Mouse (Mus musculus): ENCODE measurements around the gene Cd47. TPM values are rescaled to one million over a fixed set of nuclear protein-coding genes. Genes with fewer than 3 reads are reported as not detected.

Gene Cd47
- polyA plus RNA-seq, 1 experiment from 2014 or later = 63.3 TPM

DNA sequence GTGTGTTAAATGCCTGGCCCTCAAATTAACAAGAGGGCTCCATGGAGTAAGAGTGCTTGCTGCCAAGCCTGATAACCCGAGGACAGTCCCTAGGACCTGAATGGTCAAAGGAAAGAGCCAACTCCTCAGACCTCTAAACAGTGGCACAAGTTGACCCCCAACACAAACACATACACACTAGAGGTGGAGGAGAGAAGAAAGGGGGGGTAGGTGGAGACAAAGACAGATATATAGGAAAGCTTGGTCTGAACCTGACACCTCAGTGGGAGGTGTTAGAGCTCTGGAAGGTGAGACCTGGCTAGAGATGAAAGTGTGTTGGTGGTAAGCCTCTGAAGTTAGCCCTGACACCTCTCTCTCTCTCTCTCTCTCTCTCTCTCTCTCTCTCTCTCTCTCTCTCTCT is 27.8 kb upstream of the Cd47 start:
- ATAC-seq (ENCODE audit: insufficient number of reproducible peaks, low FRiP score) = no peak
- Histone ChIP-seq H3K36me3 (no peaks in the 10 kb centered on the region), H3K4me3 (no peak overlapping the region), H3K27me3 (replicated peaks) (no peaks in the 10 kb centered on the region), H3K4me2 (no peak overlapping the region), H3K9me3 (replicated peaks) (no peaks in the 10 kb centered on the region), H3K27ac (ENCODE audit: poor library complexity, severe bottlenecking) (no peak overlapping the region), H3K9ac (no peak overlapping the region), H3K4me1 (replicated peaks) (peaks cover 4% of the 10 kb centered on the region; the same call in 1 of the 2 replicates)
- 27% methylated on average over 1 of the region's 1 CpGs for WGBS

DNA sequence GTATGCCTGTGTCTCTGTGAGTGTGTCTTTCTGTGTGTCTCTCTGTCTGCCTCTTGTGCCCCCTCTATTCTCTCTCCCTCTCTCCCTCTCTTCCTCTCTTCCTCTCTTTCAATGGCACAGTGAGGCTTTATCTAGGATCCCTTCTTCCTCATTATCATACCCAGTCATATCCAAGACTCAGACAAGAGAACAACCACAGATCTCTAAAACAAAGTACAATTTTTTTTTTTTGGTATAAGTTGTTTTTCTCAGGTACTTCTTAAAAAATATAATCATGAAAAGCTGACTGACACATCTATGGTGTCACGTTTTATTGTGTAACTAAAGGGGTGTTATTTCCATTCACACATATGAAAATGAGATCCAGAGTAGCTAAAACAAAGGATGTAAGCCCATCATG is 27.3 kb upstream of the Cd47 start:
- H3K4me2 ChIP-seq = no peak overlapping the region
- 87% methylated on average over 1 of the region's 1 CpGs for WGBS
- no peaks in the 10 kb centered on the region for H3K36me3 ChIP-seq
- no peak overlapping the region for H3K27ac ChIP-seq (ENCODE audit: poor library complexity, severe bottlenecking)
- peaks cover 4% of the 10 kb centered on the region; the same call in 1 of the 2 replicates for H3K4me1 ChIP-seq (replicated peaks)
- H3K27me3 ChIP-seq (replicated peaks) = no peaks in the 10 kb centered on the region
- no peak for ATAC-seq (ENCODE audit: insufficient number of reproducible peaks, low FRiP score)
- H3K4me3 ChIP-seq = no peak overlapping the region
- H3K9me3 ChIP-seq (replicated peaks) = no peaks in the 10 kb centered on the region
- no peak overlapping the region for H3K9ac ChIP-seq

DNA sequence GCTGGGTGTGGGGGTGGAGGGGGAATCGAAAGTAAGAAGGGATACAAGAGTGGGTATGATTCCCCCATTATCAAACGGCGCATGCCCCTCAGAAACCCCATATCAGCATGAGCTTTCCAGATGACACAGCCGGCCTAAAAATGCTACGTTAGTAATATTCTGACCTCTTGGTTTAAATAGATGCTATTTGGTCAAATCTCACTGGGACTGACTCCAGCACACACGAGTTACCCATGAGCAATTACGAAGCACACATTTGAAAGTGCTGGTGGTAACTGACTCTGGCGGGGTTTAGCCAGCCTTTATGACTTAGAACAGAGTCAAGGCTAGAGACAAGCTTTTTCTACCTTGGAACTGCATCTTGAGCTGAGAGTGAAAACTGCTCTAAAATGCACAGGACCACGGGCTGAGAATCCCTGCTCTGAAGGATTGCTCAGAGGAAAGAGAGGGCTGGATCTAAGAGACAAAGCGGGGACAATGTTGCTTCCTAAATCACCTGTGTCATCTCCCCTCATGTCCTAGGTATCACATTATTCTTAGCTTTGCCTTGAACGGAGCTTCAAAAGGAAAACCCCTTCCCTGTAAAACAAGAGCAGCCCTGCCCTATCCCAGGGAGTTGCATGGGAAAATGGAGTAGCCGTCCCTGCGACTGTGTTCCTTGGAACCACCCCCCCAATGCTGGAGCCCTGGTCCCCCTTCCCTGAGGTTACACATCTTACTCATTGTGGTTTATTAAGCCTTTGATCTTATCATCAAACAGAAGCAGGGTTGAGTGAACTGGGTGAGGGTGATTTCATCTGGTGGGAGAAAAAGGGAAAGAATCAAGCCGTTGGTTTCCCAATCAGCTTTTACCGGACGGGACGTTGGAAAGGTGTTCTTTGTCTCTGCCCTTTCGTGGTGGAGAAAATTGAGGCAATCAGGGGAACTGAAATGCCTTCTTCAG is 26.0 kb upstream of the Cd47 start:
- Histone ChIP-seq H3K27ac (ENCODE audit: poor library complexity, severe bottlenecking) (no peak overlapping the region), H3K4me1 (replicated peaks) (peaks cover 4% of the 10 kb centered on the region; the same call in 1 of the 2 replicates), H3K4me2 (no peak overlapping the region), H3K4me3 (no peak overlapping the region), H3K27me3 (replicated peaks) (no peaks in the 10 kb centered on the region), H3K9ac (no peak overlapping the region), H3K9me3 (replicated peaks) (no peaks in the 10 kb centered on the region), H3K36me3 (no peaks in the 10 kb centered on the region)
- no peak for ATAC-seq (ENCODE audit: insufficient number of reproducible peaks, low FRiP score)
- WGBS = 81% methylated on average over 18 of the region's 18 CpGs

DNA sequence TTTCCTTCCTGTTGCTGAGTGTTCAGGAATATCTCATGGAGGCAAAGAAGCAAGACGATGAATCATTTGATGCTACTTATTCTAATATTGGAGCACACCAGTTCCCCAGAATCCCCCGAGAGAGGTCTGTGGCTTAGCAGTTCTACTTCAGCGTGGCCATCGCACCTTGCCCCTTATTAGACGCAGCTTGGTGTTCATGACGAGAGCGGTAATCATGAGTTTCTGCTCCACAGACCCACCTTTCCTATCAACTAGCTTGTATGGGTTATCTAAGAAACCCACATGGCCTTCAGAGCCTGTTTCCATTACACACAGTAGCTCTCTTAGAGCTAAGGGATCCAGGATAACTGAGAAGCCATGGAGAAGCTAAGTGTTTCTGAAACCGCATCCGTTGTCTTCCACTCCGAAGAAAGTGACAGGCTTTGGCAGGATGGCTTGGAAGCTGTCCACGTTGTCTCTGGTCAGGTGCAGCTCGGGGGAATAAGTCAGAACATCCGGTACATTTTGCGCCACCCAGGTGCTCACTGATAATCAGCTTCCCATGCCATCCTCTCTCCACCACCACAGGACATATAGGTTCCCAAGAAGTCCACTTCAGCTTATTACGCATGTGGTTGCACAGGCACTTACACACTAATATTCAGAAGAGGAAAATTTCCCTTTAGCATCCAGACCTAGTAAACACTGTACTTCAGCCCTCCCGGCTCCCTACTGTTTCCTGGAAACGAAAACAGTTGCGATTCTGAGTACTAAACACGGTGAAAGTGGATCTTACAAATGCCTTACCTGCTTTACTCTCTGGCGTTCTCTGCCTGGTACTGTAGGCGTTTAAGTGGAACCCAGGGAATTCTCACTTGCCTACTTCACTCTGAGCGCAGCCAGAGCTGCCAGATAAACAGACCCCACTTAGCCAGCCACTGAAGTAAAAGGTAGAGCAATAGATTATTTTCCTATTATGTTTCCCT is 25.0 kb upstream of the Cd47 start:
- 73% methylated on average over 22 of the region's 22 CpGs for WGBS
- no peak overlapping the region for H3K4me3 ChIP-seq
- H3K27me3 ChIP-seq (replicated peaks) = no peaks in the 10 kb centered on the region
- no peaks in the 10 kb centered on the region for H3K9me3 ChIP-seq (replicated peaks)
- H3K4me2 ChIP-seq = 0 out of 2 replicates have a peak overlapping the region, but pooled peaks have one; percentile 8
- no peak overlapping the region for H3K27ac ChIP-seq (ENCODE audit: poor library complexity, severe bottlenecking)
- no peak overlapping the region for H3K9ac ChIP-seq
- no peaks in the 10 kb centered on the region for H3K36me3 ChIP-seq
- peak; percentile 39; the same call in 1 of the 2 replicates for ATAC-seq (ENCODE audit: insufficient number of reproducible peaks, low FRiP score)
- H3K4me1 ChIP-seq (replicated peaks) = peaks cover 4% of the 10 kb centered on the region; the same call in 1 of the 2 replicates

DNA sequence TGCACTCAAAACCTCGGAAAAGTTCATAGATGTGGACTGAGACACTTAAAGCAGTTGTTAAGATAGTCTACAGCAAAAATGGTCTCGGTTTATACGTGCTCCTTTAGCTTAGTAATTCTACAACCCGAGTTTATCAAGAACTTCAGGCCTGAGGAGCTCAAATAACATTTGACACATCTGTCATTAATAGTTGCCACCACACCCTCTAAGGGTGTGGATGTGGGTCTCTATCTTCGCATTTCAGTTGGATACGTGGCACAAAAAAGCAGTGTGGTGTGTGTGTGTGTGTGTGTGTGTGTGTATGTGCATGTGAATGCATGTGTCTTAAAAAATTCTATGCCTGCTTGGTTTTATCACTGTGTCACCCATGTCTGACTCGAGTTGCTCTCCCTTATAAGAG is 23.4 kb upstream of the Cd47 start:
- Histone ChIP-seq H3K4me3 (no peak overlapping the region), H3K36me3 (no peaks in the 10 kb centered on the region), H3K27ac (ENCODE audit: poor library complexity, severe bottlenecking) (no peak overlapping the region), H3K9me3 (replicated peaks) (no peaks in the 10 kb centered on the region), H3K4me2 (no peak overlapping the region), H3K9ac (no peak overlapping the region), H3K4me1 (replicated peaks) (peaks cover 4% of the 10 kb centered on the region; the same call in 1 of the 2 replicates), H3K27me3 (replicated peaks) (no peaks in the 10 kb centered on the region)
- no peak for ATAC-seq (ENCODE audit: insufficient number of reproducible peaks, low FRiP score)
- 64% methylated on average over 7 of the region's 7 CpGs for WGBS

DNA sequence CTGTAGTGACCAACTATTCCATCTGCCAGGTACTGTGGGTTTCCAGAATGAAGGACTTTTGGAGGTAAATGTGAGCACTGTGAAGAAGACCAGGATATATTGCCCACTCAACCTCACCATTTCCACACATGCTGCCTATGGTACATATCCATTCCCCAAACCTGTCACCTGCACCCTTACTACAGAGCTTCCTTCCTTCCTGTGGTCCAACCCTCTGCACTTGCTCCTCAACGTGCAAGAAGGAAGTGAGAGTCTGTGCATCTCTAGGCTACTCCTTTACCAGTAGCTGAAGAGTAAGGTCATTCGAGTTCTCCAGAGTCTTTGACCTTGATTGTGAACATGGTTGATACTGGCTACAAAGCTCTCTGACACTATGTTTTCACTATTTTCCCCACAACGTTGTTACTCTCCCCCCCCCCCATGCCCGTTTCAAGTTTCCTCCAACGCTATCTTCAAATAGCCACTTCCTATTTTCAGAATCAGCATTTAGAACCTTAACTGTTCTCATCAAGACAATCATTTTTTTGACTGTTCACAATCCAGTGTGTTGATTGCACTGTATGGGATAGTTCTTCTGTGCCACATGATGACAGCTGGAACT is 18.7 kb upstream of the Cd47 start:
- no peaks in the 10 kb centered on the region for H3K9me3 ChIP-seq (replicated peaks)
- no peak overlapping the region for H3K9ac ChIP-seq
- no peaks in the 10 kb centered on the region for H3K27me3 ChIP-seq (replicated peaks)
- no peak overlapping the region for H3K4me2 ChIP-seq
- H3K4me3 ChIP-seq = no peak overlapping the region
- ATAC-seq (ENCODE audit: insufficient number of reproducible peaks, low FRiP score) = no peak
- no peak overlapping the region for H3K27ac ChIP-seq (ENCODE audit: poor library complexity, severe bottlenecking)
- 66% methylated on average over 5 of the region's 5 CpGs for WGBS
- no peaks in the 10 kb centered on the region for H3K4me1 ChIP-seq (replicated peaks)
- H3K36me3 ChIP-seq = no peaks in the 10 kb centered on the region

DNA sequence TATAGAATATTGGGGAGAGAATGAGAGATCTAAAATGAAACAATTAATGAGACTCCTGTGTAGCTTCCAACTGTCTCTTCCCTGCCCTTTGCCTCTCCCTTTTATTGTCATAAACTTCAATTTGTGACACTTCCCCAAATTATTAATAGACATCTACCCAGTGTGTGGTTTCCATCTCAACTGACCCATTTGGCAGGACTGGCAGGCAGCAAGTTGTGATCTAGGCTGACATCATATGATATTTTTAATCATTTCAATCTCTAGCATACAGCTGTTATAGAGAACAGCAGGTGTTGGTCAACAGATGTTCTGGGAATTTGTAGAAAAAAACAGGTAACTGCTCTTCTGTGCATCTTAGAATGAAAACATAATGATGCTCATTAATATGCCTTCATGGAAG is 17.0 kb upstream of the Cd47 start:
- Histone ChIP-seq H3K4me1 (replicated peaks) (no peaks in the 10 kb centered on the region), H3K9me3 (replicated peaks) (no peaks in the 10 kb centered on the region), H3K27ac (ENCODE audit: poor library complexity, severe bottlenecking) (no peak overlapping the region), H3K27me3 (replicated peaks) (no peaks in the 10 kb centered on the region), H3K9ac (no peak overlapping the region), H3K4me3 (no peak overlapping the region), H3K4me2 (no peak overlapping the region), H3K36me3 (no peaks in the 10 kb centered on the region)
- no peak for ATAC-seq (ENCODE audit: insufficient number of reproducible peaks, low FRiP score)

DNA sequence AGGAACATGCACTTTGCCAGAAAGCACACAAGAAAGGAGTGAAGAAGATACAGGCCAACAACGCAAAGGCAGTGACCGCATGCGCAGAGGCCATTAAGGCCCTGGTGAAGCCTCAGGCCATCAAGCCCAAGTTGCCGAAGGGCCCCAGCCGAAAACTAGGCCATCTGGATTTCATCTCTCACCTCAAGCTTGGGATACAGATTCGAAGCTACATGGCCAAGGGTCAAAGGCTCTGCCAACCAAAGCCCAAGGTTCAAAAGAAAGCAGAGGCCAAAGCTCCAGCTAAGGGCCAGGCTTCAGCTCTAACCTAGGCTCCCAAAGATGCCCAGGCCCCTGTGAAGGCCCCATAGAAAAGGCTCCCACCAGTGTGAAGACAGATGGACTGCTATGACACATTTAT is 14.2 kb upstream of the Cd47 start:
- H3K36me3 ChIP-seq = no peaks in the 10 kb centered on the region
- no peak overlapping the region for H3K9ac ChIP-seq
- H3K4me2 ChIP-seq = no peak overlapping the region
- WGBS = 79% methylated on average over 6 of the region's 6 CpGs
- no peak overlapping the region for H3K4me3 ChIP-seq
- H3K9me3 ChIP-seq (replicated peaks) = no peaks in the 10 kb centered on the region
- ATAC-seq (ENCODE audit: insufficient number of reproducible peaks, low FRiP score) = no peak
- H3K27me3 ChIP-seq (replicated peaks) = no peaks in the 10 kb centered on the region
- H3K4me1 ChIP-seq (replicated peaks) = 0 out of 2 replicates have a peak, but pooled peaks cover 2% of the 10 kb centered on the region
- H3K27ac ChIP-seq (ENCODE audit: poor library complexity, severe bottlenecking) = no peak overlapping the region

DNA sequence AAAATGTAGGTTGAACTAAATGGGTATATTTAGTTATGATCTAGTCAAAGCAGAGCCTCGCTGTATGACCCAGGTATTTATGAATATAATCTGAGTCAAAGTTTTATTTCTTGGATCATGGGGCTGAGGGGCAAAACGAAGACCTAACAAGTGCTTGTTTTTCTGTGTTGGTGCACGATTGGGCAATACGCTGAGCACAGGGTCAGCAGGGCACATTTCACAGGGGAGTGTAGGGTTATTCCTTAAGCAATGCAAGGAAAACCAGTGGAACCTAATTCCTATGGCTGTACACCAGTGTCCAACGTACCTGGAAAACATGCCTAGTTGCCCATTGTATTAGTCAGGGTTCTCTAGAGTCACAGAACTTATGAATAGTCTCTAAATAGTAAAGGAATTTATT is 12.6 kb upstream of the Cd47 start:
- Histone ChIP-seq H3K36me3 (no peaks in the 10 kb centered on the region), H3K27ac (ENCODE audit: poor library complexity, severe bottlenecking) (no peak overlapping the region), H3K27me3 (replicated peaks) (no peaks in the 10 kb centered on the region), H3K9me3 (replicated peaks) (no peaks in the 10 kb centered on the region), H3K4me1 (replicated peaks) (peaks cover 10% of the 10 kb centered on the region), H3K4me2 (no peak overlapping the region), H3K4me3 (no peak overlapping the region), H3K9ac (no peak overlapping the region)
- ATAC-seq (ENCODE audit: insufficient number of reproducible peaks, low FRiP score) = no peak
- 80% methylated on average over 5 of the region's 5 CpGs for WGBS

DNA sequence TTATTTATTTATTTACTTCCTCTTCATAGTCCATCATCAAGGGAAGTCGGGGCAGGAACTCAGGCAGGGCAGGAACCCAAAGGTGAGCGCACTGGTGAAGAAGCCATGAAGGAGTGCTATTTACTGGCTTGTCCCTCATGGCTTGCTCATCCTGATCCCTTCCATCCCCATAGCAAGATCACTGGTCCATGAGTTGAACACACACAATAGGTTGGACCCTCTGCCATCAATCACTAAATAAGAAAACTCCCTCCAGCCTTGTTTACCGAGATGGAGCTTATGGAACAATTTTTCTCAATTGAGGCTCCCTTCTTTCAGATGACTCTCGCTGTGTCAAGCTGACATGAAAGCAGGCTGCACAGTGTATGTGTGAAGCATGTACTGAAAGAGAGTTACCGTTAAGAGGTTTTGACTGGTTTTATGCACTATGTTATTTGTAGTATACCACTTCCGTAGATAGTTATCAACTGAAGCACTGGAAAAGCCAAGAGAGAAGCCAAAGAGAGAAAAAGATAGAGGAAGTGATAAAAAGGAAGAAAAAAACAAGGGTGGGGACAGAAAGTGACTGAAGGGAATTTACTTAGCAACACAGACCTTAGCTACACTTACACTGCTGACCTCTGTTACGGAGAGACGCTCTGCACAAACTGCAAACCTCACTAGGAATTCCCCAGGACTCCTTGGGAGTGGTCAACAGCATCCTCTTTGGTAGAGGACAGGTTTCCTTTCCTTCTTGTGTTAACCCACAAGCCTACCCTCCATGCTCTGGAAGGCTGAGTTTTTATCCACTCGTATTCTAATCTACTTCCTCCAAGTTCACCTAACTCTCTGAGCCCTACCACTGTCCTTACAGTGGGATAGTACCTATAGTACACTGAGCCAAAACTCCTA is 9.5 kb upstream of the Cd47 start:
- Histone ChIP-seq H3K4me1 (replicated peaks) (peaks cover 14% of the 10 kb centered on the region), H3K9ac (no peak overlapping the region), H3K27ac (ENCODE audit: poor library complexity, severe bottlenecking) (no peak overlapping the region), H3K4me2 (no peak overlapping the region), H3K9me3 (replicated peaks) (no peaks in the 10 kb centered on the region), H3K27me3 (replicated peaks) (no peaks in the 10 kb centered on the region), H3K4me3 (no peak overlapping the region), H3K36me3 (no peaks in the 10 kb centered on the region)
- 85% methylated on average over 9 of the region's 9 CpGs for WGBS
- ATAC-seq (ENCODE audit: insufficient number of reproducible peaks, low FRiP score) = no peak

Data from heart, embryonic 12.5 days (tissue).